Mouse (Mus musculus) kidney, adult 2 months (tissue): ENCODE results near the gene Pzp. TPM values are rescaled to one million over a fixed set of nuclear protein-coding genes. Genes with fewer than 3 reads are reported as not detected.

Experiments used
- DNase-seq: peaks from one replicate; pipeline ENCODE4 v3.0.0; 2021
- H3K27ac ChIP-seq: fragments of 200-500 bp; 2 replicates; pipeline ENCODE4 v1.5.1; 2012; ENCODE audit warnings: low read depth, low read length, control low read depth, inconsistent platforms; ENCODE audit not compliant: insufficient read depth
- H3K27me3 ChIP-seq: fragments of 200-500 bp; replicated peaks from 2 replicates; pipeline ENCODE4 v1.6.1; 2012; ENCODE audit warnings: mild to moderate bottlenecking, moderate library complexity, low read length, inconsistent platforms; ENCODE audit not compliant: control insufficient read depth, insufficient read depth
- H3K36me3 ChIP-seq: fragments of 200-500 bp; 2 replicates; pipeline ENCODE4 v1.6.1; 2012; ENCODE audit warnings: mild to moderate bottlenecking, moderate library complexity, low read length, inconsistent platforms; ENCODE audit not compliant: control insufficient read depth, insufficient read depth
- H3K4me1 ChIP-seq: fragments of 200-500 bp; 2 replicates; pipeline ENCODE4 v1.6.1; 2011; ENCODE audit warnings: low read length; ENCODE audit not compliant: control insufficient read depth, insufficient read depth
- H3K4me3 ChIP-seq: fragments of 200-500 bp; 2 replicates; pipeline ENCODE4 v1.5.1; 2011; ENCODE audit warnings: mild to moderate bottlenecking, low read depth, low read length, control low read depth; ENCODE audit not compliant: insufficient read depth
- CTCF ChIP-seq: fragments of 200-500 bp; conservative IDR thresholded peaks from 2 replicates; pipeline ENCODE4 v1.5.1; 2011; ENCODE audit warnings: low read depth, mild to moderate bottlenecking, control low read depth, low read length, moderate library complexity, mixed read lengths; ENCODE audit not compliant: insufficient read depth, insufficient read length
- POLR2A ChIP-seq: fragments of 200-500 bp; IDR thresholded peaks from one replicate; pipeline ENCODE4 v1.6.1; 2011; ENCODE audit warnings: low read depth, low read length, control low read depth
- WGBS: fragments of 180-500 bp; shearing (Covaris S2); methylation state at CpG from one replicate; pipeline ENCODE4 v1.1.7; 2018; 5-methylcytosine and 5-hydroxymethylcytosine counted together
- polyA plus RNA-seq: library from polyadenylated mRNA; depleted of rRNA; stranded (reverse); fragments of >200 nt; gene quantifications from 2 replicates; pipeline ENCODE4 v1.2.3, GENCODE M21; 2012

Pzp gene
- polyA plus RNA-seq, 1 experiment = 0.05 TPM

DNA sequence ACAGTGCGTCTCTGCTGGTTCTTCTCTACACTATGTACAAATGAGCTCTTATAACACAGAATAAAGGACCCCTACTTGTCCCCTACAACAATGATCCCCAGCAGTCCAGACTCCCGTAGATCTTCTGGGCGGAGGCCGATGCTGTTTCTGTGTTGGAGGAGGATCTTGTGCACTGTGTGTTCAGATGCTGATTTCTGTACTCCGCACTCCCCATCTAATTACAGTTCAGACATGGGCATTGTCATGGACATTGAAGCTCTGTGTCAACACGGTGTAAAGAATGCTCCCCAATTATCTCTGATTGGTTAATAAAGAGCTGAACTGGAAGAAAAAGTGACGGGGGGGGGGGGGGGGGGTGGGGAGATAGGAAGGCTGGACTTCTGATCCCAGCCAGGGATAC lies 60.5 kb downstream of the Pzp start:
- Histone ChIP-seq H3K4me1 (no peaks in the 10 kb centered on the region), H3K27ac (no peak overlapping the region), H3K4me3 (no peak overlapping the region), H3K36me3 (no peaks in the 10 kb centered on the region), H3K27me3 (no peaks in the 10 kb centered on the region; the same call in 1 of the 2 replicates)
- DNase-seq = no peak
- TF ChIP-seq CTCF (no peak), POLR2A (no peak)
- 61% methylated on average over 7 of the region's 7 CpGs for whole genome bisulfite sequencing

DNA sequence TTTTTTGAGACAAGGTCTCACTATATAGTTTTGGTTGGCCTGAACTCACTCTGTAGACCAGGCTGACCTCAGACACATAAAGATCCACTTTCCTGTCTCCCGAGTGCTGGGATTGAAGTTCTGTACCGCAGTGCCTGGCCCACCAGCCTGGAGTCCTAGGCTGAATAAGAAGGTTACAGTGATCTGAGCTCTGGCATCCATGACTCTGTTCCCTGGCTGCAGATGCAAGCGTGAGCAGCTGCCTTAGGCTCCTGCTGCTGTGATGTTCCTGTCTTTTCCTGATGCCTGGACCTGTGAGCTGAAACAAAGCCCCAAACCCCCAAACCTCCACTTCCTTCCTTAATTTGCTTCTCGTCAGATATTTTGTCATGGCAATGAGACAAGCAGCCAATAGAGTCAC lies 61.5 kb downstream of the Pzp start:
- H3K4me3 ChIP-seq = no peak overlapping the region
- no peaks in the 10 kb centered on the region; the same call in 1 of the 2 replicates for H3K27me3 ChIP-seq
- no peaks in the 10 kb centered on the region for H3K36me3 ChIP-seq
- no peak overlapping the region for H3K27ac ChIP-seq
- DNase-seq = no peak
- no peak for TF ChIP-seq POLR2A
- no peaks in the 10 kb centered on the region; the same call in 1 of the 2 replicates for H3K4me1 ChIP-seq
- WGBS = 78% methylated on average over 4 of the region's 4 CpGs

DNA sequence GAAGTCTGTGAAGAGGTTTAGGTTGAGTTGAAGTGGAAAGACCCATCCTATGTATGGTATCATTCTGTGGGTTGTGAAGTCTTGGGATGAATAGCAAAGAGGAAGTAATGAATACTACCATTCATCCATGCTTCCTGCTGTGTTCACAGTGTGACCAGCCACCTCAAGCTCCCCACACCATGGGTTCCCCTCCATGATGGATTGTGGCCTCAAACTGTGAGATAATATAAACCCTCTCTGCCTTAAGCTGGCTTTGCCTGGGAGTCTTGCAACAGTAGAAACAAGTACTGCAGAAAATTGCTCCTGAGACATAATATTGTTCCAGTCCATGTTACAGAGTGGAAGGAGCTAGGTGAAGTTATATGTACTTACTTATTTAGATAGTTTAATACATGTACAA lies 64.9 kb downstream of the Pzp start:
- DNase-seq = no peak
- no peak overlapping the region for H3K4me3 ChIP-seq
- TF ChIP-seq POLR2A = no peak
- TF ChIP-seq CTCF = no peak
- H3K27ac ChIP-seq = no peak overlapping the region
- H3K27me3 ChIP-seq = no peaks in the 10 kb centered on the region
- H3K36me3 ChIP-seq = no peaks in the 10 kb centered on the region
- H3K4me1 ChIP-seq = no peaks in the 10 kb centered on the region; the same call in 1 of the 2 replicates

DNA sequence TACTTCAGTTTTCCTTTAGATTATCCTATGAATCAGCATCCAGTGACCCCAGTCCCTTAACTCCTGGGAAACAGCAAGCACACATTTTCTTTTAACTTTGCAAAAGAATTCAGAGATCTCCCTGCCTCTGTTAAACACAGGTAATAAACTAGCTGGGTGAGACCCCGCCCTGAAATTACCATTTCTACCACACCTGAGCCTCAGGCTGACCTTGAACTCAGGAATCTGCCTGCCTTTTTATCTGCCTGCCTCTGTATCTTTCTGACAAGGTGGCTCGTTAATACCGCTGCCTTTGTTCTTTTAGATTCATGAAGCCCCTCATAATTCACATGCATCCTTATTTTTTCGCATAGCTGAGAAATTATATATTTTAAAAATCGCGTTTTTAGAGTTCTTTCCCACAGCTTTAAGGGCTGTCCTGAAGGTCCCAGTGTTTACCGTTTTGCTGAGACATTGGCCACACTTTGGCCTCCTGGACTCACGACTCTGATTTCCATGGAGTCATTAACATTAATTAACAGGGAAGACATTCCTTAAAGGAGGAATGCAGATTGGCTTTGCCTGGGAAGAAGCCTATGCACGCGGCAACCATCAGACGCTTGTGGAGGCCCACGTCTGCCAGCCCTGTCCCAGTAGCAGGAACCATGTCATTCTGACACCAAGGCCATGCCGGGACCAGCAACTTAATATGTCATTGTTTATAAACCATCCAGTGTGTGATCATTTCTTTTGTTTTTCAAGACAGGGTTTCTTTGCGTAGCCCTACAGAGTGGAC lies 65.6 kb downstream of the Pzp start:
- peak; percentile 21 for DNase-seq

DNA sequence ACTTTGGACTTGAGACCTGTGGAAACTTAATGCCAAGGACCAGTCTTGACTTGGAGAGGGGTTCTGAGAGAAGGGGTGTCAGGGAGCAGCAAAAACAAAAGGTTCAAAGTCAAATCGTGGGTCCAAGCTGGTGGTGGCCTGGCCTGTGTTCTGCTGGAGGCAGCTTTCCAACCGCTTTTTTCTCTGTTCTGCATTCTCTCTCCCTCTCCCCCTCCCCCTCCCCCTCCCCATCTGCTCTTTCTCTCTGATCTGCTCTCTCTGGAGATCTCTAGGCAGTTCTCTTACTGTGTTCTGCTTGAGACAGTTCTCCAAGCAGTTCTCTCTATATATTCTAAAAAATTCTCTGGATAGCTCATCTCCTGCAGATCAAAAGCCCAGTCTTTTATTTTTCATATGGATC lies 66.2 kb downstream of the Pzp start:
- WGBS = 56% methylated on average over 2 of the region's 2 CpGs
- Histone ChIP-seq H3K27ac (no peak overlapping the region), H3K4me3 (no peak overlapping the region), H3K4me1 (no peaks in the 10 kb centered on the region; the same call in 1 of the 2 replicates), H3K36me3 (no peaks in the 10 kb centered on the region), H3K27me3 (no peaks in the 10 kb centered on the region)
- peak; percentile 16 for DNase-seq
- TF ChIP-seq CTCF (no peak), POLR2A (no peak)

More for the DNA sequence above, 65.6 kb downstream of the Pzp start:
- Histone ChIP-seq H3K4me1 (no peaks in the 10 kb centered on the region; the same call in 1 of the 2 replicates), H3K27ac (no peak overlapping the region), H3K36me3 (no peaks in the 10 kb centered on the region), H3K27me3 (no peaks in the 10 kb centered on the region), H3K4me3 (no peak overlapping the region)
- TF ChIP-seq POLR2A (no peak), CTCF (no peak)
- WGBS = 72% methylated on average over 14 of the region's 14 CpGs

DNA sequence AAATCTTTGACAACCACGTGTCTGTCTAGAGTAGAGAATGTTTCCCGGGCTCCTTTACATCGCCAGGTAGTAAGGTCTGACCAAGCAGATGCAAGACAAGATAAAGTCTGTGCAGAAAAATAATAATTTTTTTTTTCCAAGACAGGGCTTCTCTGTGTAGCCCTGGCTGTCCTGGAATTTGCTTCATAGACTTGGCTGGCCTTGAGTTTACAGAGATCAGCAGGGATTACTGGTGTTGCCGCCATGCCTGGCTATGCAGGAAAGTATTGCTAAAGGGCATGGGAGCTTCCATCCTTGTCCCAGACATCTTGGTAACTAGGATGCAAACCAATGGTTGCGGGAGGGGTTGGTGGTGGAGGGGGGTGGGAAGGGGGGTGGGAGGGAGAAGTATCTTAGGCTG lies 69.3 kb downstream of the Pzp start:
- DNase-seq = no peak
- no peak overlapping the region for H3K27ac ChIP-seq
- no peak for TF ChIP-seq POLR2A
- no peak for TF ChIP-seq CTCF
- H3K36me3 ChIP-seq = no peaks in the 10 kb centered on the region
- H3K4me1 ChIP-seq = no peaks in the 10 kb centered on the region; the same call in 1 of the 2 replicates
- H3K4me3 ChIP-seq = no peak overlapping the region
- 83% methylated on average over 5 of the region's 5 CpGs for WGBS
- H3K27me3 ChIP-seq = no peaks in the 10 kb centered on the region

DNA sequence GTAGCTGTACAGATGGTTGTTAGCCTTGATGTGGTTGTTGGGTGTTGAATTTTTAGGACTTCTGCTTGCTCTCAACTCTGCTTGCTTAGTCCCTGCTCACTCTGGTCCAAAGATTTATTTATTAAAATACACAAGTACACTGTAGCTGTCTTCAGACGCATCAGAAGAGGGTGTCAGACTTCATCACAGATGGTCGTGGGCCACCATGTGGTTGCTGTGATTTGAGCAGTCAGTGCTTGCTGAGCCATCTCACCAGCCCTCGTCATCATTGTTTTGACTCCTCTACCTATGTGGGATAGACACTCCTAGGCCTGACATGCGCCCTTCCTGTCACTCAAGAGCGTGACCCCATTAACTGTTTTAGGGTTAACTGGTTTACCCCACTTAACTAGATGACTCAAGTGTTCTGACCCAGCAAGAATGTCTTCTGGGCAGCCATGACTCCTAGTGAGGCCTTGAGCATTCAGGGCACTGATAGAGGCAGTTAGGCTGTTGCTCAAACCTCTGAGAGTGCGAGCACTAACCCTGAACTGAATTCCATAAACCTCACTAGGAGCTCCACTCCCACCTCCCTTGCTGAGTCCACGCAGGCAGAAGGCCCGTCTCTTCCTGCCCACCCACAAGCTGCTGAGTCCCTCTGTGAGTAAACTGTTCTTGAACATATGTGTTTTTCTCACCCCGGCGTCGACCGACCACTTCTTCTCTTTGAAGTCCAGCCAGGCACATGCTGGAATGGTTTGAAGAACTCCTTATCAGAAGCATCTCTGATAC lies 70.5 kb downstream of the Pzp start:
- Histone ChIP-seq H3K4me1 (no peaks in the 10 kb centered on the region; the same call in 1 of the 2 replicates), H3K27ac (no peak overlapping the region), H3K27me3 (no peaks in the 10 kb centered on the region), H3K36me3 (no peaks in the 10 kb centered on the region), H3K4me3 (no peak overlapping the region)
- no peak for TF ChIP-seq POLR2A
- TF ChIP-seq CTCF = no peak
- 69% methylated on average over 12 of the region's 12 CpGs for WGBS
- DNase-seq = no peak
